Mouse (Mus musculus): ENCODE measurements around the gene Gm2237.
"Not testable (repeated sequence)": the region's sequence is repeated elsewhere in the genome, so short reads cannot be mapped to it uniquely, and the experiment has no call there.

DNA sequence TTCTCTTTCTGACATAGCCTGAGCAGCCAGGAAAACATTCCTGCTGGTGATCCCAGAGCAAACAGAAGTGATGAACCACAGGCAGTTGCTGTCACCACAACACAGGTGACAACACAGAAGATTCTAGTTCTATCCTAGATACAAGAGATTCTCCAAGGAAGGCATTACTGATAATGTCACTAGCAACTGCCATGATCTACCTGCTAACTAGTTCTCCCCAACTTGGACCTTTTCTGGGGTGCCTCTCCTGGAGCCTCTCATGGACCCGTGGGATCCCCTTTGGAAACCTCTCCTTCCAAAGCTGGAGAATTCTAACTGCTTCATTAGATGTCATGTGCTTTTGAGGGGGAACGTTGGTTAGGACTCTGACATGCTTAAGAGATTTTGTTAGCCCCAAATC, 17.5 kb upstream of the Gm2237 start, which contains the start of gene Gm5458:
- not testable (repeated sequence) for TF ChIP-seq CTCF (IDR thresholded peaks at IDR 0.05; ENCODE audit: low read depth, low read length); POLR2A (IDR thresholded peaks at IDR 0.05; ENCODE audit: extremely low read depth, insufficient read depth, low read length)

All from liver, adult 2 months (tissue).